Mouse (Mus musculus): ENCODE measurements around the gene Nrp2. TPM values are rescaled to one million over a fixed set of nuclear protein-coding genes. Genes with fewer than 3 reads are reported as not detected.

Gene Nrp2
- polyA plus RNA-seq, 1 experiment from 2014 or later = 12.5 TPM

DNA sequence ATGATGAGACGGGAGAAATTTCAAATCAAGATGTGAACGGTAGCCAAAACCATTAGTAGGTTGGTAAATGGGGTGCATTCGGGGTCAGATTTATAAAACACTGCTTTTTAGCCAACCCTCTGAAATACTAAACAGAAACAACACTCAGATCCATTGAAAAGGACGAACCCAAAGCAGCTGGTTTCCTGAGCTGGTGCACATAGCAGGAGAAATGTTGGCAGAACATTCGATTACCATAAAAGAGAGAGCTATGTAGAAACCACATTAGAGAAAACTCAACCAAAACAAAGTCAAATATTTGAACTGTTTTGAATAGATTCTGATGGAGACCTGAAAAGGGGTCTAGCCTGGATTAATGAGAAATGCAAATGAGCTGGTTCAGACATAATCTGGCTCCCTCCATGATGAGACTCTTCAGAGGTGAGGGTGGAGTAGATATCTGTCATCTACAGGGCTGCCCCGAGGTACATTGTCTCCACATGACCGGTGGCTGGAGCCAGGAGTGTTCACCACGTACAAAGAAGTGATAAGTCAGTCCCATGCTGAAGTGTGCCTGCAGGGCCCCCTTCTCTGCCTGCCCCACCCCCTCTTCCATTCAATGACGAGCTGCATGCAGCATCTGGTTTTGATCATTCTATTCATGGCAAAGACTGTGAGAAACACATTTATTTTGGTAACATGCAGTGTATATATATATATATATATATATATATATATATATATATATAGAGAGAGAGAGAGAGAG lies 156.6 kb downstream of the Nrp2 start:
- no peaks in the 10 kb centered on the region for H3K27me3 ChIP-seq (ENCODE audit: control insufficient read depth, insufficient read depth, low read length)
- no peak overlapping the region for H3K4me2 ChIP-seq
- H3K9ac ChIP-seq (ENCODE audit: low read length) = no peak overlapping the region
- H3K36me3 ChIP-seq (ENCODE audit: control insufficient read depth, insufficient read depth, low read length) = no peaks in the 10 kb centered on the region
- H3K27ac ChIP-seq (ENCODE audit: low read depth, low read length) = no peak overlapping the region
- WGBS = 79% methylated on average over 9 of the region's 9 CpGs
- ATAC-seq (ENCODE audit: low FRiP score) = no peak
- H3K9me3 ChIP-seq (ENCODE audit: control insufficient read depth, low read length) = no peaks in the 10 kb centered on the region; the same call in 1 of the 2 replicates
- H3K4me1 ChIP-seq (ENCODE audit: control insufficient read depth, insufficient read depth, low read length) = no peaks in the 10 kb centered on the region
- no peak for DNase-seq (ENCODE audit: low spot score, missing footprints)
- no peak overlapping the region for H3K4me3 ChIP-seq (ENCODE audit: low read depth, low read length)

- Histone ChIP-seq H3K4me2 (no peak overlapping the region), H3K4me1 (ENCODE audit: control insufficient read depth, insufficient read depth, low read length) (no peaks in the 10 kb centered on the region), H3K36me3 (ENCODE audit: control insufficient read depth, insufficient read depth, low read length) (no peaks in the 10 kb centered on the region), H3K27me3 (ENCODE audit: control insufficient read depth, insufficient read depth, low read length) (no peaks in the 10 kb centered on the region), H3K9me3 (ENCODE audit: control insufficient read depth, low read length) (no peaks in the 10 kb centered on the region; the same call in 1 of the 2 replicates), H3K9ac (ENCODE audit: low read length) (no peak overlapping the region), H3K27ac (ENCODE audit: low read depth, low read length) (no peak overlapping the region), H3K4me3 (ENCODE audit: low read depth, low read length) (no peak overlapping the region)
- ATAC-seq (ENCODE audit: low FRiP score) = no peak
- 77% methylated on average over 5 of the region's 5 CpGs for WGBS
- no peak for DNase-seq (ENCODE audit: low spot score, missing footprints)
These were observed 157.2 kb downstream of the Nrp2 start for GRCm38 (mm10) chr1:62860327-62860726.

- H3K27me3 ChIP-seq (ENCODE audit: control insufficient read depth, insufficient read depth, low read length) = no peaks in the 10 kb centered on the region
- no peaks in the 10 kb centered on the region; the same call in 1 of the 2 replicates for H3K9me3 ChIP-seq (ENCODE audit: control insufficient read depth, low read length)
- ATAC-seq (ENCODE audit: low FRiP score) = no peak
- 49% methylated on average over 5 of the region's 5 CpGs for WGBS
- H3K27ac ChIP-seq (ENCODE audit: low read depth, low read length) = no peak overlapping the region
- no peak overlapping the region for H3K4me3 ChIP-seq (ENCODE audit: low read depth, low read length)
- DNase-seq (ENCODE audit: low spot score, missing footprints) = no peak
- H3K9ac ChIP-seq (ENCODE audit: low read length) = no peak overlapping the region
- no peak overlapping the region for H3K4me2 ChIP-seq
- no peaks in the 10 kb centered on the region for H3K36me3 ChIP-seq (ENCODE audit: control insufficient read depth, insufficient read depth, low read length)
- H3K4me1 ChIP-seq (ENCODE audit: control insufficient read depth, insufficient read depth, low read length) = no peaks in the 10 kb centered on the region
These were observed 157.7 kb downstream of the Nrp2 start for GRCm38 (mm10) chr1:62860788-62861187.

Data from midbrain, embryonic 11.5 days (tissue).